Mouse (Mus musculus) cerebellum, adult 2 months (tissue): ENCODE measurements around the gene Serpinb1c.
A peak's percentile ranks its signal among the peaks of the same experiment; 100 is the strongest.

ENCODE experiments used
- CTCF ChIP-seq: fragments of 200-500 bp; IDR thresholded peaks from 2 replicates; pipeline ENCODE4 v1.5.1; 2011; ENCODE audit warnings: low read depth, mild to moderate bottlenecking, control low read depth, low read length, moderate library complexity, borderline replicate concordance; ENCODE audit not compliant: insufficient read depth
- POLR2A ChIP-seq: fragments of 200-500 bp; IDR thresholded peaks from 2 replicates; pipeline ENCODE4 v1.6.1; 2011; ENCODE audit warnings: low read length, control low read depth, borderline replicate concordance; ENCODE audit not compliant: insufficient read depth

GRCm38 (mm10) chr13:32900639-32901038, 2.6 kb upstream of the Serpinb1c start:
- TF ChIP-seq CTCF (peak; percentile 32; the same call in 1 of the 2 replicates), POLR2A (no peak)
